Mouse (Mus musculus) neural tube, embryonic 14.5 days (tissue): ENCODE measurements around the gene Slit3. TPM values are rescaled to one million over a fixed set of nuclear protein-coding genes. Genes with fewer than 3 reads are reported as not detected.
A peak's percentile ranks its signal among the peaks of the same experiment; 100 is the strongest.

Experiments used
- ATAC-seq: fragments of 200-750 bp; cut with Nextera tagmentation; 2 replicates; pipeline ENCODE4 v1.8.0; 2017; ENCODE audit warnings: low read depth, mild to moderate bottlenecking, moderate TSS enrichment, moderate library complexity
- H3K27ac ChIP-seq: fragments of 300-500 bp; sonication (generic); 2 replicates; pipeline ENCODE4 v1.5.1; 2014; ENCODE audit warnings: low read depth, mild to moderate bottlenecking, control low read depth, low read length, moderate library complexity, mixed read lengths
- H3K27me3 ChIP-seq: fragments of 300-500 bp; sonication (generic); 2 replicates; pipeline ENCODE4 v1.6.1; 2014; ENCODE audit warnings: low read length; ENCODE audit not compliant: control insufficient read depth, insufficient read depth
- H3K36me3 ChIP-seq: fragments of 300-500 bp; sonication (generic); 2 replicates; pipeline ENCODE4 v1.6.1; 2014; ENCODE audit warnings: low read length, mixed read lengths; ENCODE audit not compliant: control insufficient read depth, insufficient read depth
- H3K4me1 ChIP-seq: fragments of 300-500 bp; sonication (generic); 2 replicates; pipeline ENCODE4 v1.6.1; 2014; ENCODE audit warnings: low read length; ENCODE audit not compliant: control insufficient read depth, insufficient read depth
- H3K4me2 ChIP-seq: fragments of 300-500 bp; sonication (generic); 2 replicates; pipeline ENCODE4 v1.6.1; 2014; ENCODE audit warnings: mild to moderate bottlenecking, low read depth, low read length, control low read depth
- H3K4me3 ChIP-seq: fragments of 300-500 bp; sonication (generic); 2 replicates; pipeline ENCODE4 v1.5.1; 2014; ENCODE audit warnings: low read depth, low read length, control low read depth, mixed read lengths
- H3K9ac ChIP-seq: fragments of 300-500 bp; sonication (generic); replicated peaks from 2 replicates; pipeline ENCODE4 v1.6.1; 2014; ENCODE audit warnings: low read depth, mild to moderate bottlenecking, control low read depth, low read length, mixed read lengths
- H3K9me3 ChIP-seq: fragments of 300-500 bp; sonication (generic); 2 replicates; pipeline ENCODE4 v1.6.1; 2016; ENCODE audit warnings: low read length; ENCODE audit not compliant: control insufficient read depth
- WGBS: fragments of 180-500 bp; shearing (Covaris S2); extraction: QIAGEN DNeasy Blood & Tissue Kit; methylation state at CpG from one replicate; pipeline ENCODE4 v1.1.7; 2014; 5-methylcytosine and 5-hydroxymethylcytosine counted together
- polyA plus RNA-seq: library from polyadenylated mRNA; unstranded; fragments of >200 nt; fragmentation: Nextera tagmentation; extraction: Ambion mirVana; gene quantifications from 2 replicates; pipeline ENCODE4 v1.2.1, GENCODE M21; 2014

Gene Slit3
- polyA plus RNA-seq, 1 experiment from 2014 or later = 14.6 TPM

DNA sequence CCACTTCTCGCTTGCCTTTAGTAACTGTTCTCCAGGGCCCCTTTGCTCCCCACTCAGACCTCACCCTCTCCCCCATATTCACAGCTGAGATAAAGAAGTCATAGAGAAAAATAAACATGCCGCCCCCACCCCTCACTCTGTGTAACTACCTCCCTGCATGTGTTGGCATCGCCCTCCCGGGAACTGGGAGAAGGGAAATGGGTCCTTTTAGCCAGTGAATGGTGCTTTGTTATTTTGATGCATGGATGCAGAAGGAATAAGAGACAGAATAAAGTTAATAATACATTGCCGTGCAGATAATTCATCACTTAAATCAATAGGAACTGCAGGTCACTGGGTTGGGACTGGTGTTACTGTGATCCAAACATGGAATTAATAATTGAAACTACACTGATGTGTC lies 298.0 kb downstream of the Slit3 start:
- no peak overlapping the region for H3K9ac ChIP-seq
- no peaks in the 10 kb centered on the region for H3K4me1 ChIP-seq
- WGBS = 63% methylated on average over 5 of the region's 5 CpGs
- H3K4me2 ChIP-seq = no peak overlapping the region
- no peak overlapping the region for H3K4me3 ChIP-seq
- 0 out of 2 replicates have a peak overlapping the region, but pooled peaks have one; percentile 22 for H3K27ac ChIP-seq
- ATAC-seq = no peak
- no peaks in the 10 kb centered on the region for H3K27me3 ChIP-seq
- no peaks in the 10 kb centered on the region for H3K36me3 ChIP-seq
- H3K9me3 ChIP-seq = no peaks in the 10 kb centered on the region

DNA sequence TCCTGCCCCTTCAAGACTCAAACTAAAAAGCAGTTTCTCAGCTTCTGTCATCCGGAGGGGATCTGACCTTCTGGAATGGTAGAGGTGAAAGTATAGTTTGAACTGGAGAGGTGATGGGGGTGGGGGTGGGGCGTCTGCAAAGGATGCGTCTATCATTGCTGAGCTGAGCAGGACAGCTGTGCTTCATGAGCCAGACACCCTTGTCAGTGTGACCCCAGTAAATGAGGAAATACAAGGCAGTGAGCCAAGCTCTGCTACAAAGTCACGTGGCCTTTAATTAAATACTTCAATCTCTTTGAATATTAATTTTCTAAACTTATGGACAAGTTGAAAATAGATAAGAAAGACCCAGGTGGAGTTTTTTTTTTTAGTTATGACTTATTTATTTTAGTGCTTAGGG lies 300.7 kb downstream of the Slit3 start:
- Histone ChIP-seq H3K4me3 (no peak overlapping the region), H3K4me1 (no peaks in the 10 kb centered on the region), H3K27ac (no peak overlapping the region), H3K27me3 (no peaks in the 10 kb centered on the region), H3K9me3 (no peaks in the 10 kb centered on the region), H3K4me2 (no peak overlapping the region), H3K36me3 (no peaks in the 10 kb centered on the region), H3K9ac (no peak overlapping the region)
- ATAC-seq = no peak
- 67% methylated on average over 4 of the region's 4 CpGs for WGBS

DNA sequence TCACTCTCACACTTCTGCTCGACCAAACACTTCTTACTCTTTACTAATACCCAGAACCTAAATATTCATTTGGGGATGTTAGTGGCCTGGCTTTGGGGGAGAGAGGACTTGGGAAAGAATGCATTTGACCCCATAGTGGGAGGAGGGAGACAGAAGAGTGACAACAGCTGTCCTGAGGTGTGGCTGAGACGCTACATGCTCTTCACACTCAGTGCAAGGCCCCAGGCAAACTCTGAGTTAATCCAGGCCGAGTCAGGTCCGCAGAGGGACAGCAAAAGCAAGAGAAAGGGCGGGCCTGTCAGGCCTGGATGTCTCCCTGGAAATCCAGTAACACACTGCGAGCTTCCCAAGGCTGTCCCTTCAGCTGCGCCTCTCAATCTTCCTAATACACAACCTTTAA lies 307.0 kb downstream of the Slit3 start:
- H3K4me1 ChIP-seq = no peaks in the 10 kb centered on the region
- H3K27ac ChIP-seq = no peak overlapping the region
- WGBS = 69% methylated on average over 7 of the region's 7 CpGs
- ATAC-seq = no peak
- no peaks in the 10 kb centered on the region for H3K9me3 ChIP-seq
- H3K4me2 ChIP-seq = no peak overlapping the region
- H3K9ac ChIP-seq = no peak overlapping the region
- H3K36me3 ChIP-seq = no peaks in the 10 kb centered on the region
- H3K4me3 ChIP-seq = no peak overlapping the region
- H3K27me3 ChIP-seq = no peaks in the 10 kb centered on the region

DNA sequence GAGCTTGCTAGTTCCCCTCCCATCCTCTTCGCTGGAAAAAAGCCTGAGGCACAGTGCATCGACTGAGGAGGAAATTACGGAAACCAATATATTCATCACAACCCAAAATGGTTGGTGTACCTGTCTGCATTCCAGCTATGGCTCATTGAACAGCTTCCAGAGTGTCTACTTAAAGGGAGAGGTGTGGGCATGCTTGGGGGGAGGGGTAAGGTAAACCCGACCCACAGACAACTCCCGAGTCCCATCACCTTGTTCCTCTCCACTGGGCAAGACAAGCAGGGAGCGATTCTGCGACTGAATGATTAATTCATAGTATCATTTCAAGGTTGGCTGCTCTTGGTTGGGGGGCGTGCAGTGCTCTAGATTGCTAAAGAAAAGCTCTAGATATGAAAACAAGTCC lies 310.1 kb downstream of the Slit3 start:
- Histone ChIP-seq H3K4me3 (no peak overlapping the region), H3K9ac (no peak overlapping the region), H3K4me2 (no peak overlapping the region), H3K27ac (no peak overlapping the region), H3K27me3 (no peaks in the 10 kb centered on the region), H3K36me3 (no peaks in the 10 kb centered on the region), H3K9me3 (no peaks in the 10 kb centered on the region), H3K4me1 (no peaks in the 10 kb centered on the region)
- no peak for ATAC-seq
- WGBS = 66% methylated on average over 8 of the region's 8 CpGs

DNA sequence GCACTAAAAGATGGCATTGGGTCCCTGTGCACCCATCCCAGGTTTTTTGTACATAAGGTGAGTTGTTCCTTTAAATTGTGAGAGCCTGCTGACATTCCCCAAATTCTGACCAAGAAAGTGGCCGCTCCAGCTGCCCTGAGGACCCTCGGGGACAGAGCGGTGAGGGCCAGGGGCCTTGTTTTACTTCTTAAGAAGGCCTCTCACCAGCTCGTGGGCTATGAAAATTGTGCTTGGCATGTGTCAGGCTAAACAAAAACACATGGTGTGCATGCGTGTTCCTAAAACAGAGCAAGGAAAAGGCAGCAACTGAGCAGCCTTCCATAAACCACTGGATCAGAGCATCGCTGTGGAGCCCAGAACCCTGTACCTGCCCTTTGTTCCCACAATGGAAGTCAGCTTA lies 316.5 kb downstream of the Slit3 start:
- Histone ChIP-seq H3K4me2 (no peak overlapping the region), H3K4me1 (no peaks in the 10 kb centered on the region)

DNA sequence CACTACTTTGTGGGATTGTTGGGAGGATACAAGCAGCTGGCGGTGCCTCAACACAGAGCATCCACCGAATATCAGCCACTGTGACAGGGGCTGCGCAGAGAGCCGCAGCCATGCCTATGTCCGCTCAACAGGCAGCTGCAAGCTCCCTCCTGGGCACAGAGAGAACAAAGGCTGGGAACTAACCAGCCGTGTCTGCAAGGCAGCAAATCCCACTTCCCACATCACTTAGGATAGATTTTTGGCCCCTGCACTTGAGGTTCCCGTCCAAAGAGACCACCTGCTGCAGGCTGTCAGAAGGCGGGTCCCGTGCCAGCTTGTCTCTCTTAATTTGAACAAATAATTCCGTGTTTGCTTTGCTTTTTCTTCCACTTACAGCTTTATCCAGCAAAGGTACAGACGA lies 319.2 kb downstream of the Slit3 start:
- no peaks in the 10 kb centered on the region for H3K36me3 ChIP-seq
- 54% methylated on average over 11 of the region's 11 CpGs for WGBS
- no peak overlapping the region for H3K4me2 ChIP-seq
- H3K4me3 ChIP-seq = no peak overlapping the region
- H3K9ac ChIP-seq = no peak overlapping the region
- ATAC-seq = no peak
- H3K27ac ChIP-seq = no peak overlapping the region
- no peaks in the 10 kb centered on the region for H3K4me1 ChIP-seq
- H3K27me3 ChIP-seq = no peaks in the 10 kb centered on the region; the same call in 1 of the 2 replicates
- no peaks in the 10 kb centered on the region for H3K9me3 ChIP-seq

More for the DNA sequence above, 316.5 kb downstream of the Slit3 start:
- ATAC-seq = no peak
- H3K4me3 ChIP-seq = no peak overlapping the region
- H3K9ac ChIP-seq = no peak overlapping the region
- no peaks in the 10 kb centered on the region for H3K9me3 ChIP-seq
- H3K27ac ChIP-seq = no peak overlapping the region
- no peaks in the 10 kb centered on the region for H3K36me3 ChIP-seq
- WGBS = 88% methylated on average over 6 of the region's 6 CpGs
- H3K27me3 ChIP-seq = no peaks in the 10 kb centered on the region; the same call in 1 of the 2 replicates

DNA sequence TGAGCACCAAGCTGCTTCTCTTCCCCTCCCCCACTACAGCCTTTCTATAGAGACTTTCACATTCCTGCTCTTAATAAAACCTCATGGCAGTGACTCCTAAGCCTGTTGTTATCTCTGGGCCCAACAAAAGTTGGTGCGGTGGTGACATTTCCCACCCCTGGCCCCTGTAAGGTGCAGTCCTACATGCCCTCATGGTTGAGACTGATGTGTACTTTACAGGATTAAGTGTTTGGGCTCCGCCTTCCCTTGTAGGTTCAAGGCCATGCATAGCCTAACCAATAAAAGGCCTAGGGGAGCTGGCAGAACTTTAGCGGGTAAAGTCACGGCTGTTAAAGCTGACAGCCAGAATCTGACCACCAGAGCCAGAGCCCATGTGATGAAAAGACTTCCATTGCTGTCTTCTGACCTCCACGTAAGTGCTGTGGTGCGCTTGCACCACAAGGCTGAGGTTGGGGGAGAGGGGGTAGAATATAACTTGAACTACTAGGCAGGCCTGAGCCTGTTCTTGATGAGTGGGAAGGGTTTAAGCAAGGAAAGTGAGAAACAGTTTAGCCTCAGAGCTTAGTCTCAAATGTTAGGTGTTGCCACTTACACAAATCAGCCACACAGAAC lies 323.6 kb downstream of the Slit3 start:
- Histone ChIP-seq H3K36me3 (no peaks in the 10 kb centered on the region), H3K4me2 (no peak overlapping the region), H3K9ac (no peak overlapping the region), H3K9me3 (no peaks in the 10 kb centered on the region), H3K4me3 (no peak overlapping the region), H3K4me1 (no peaks in the 10 kb centered on the region), H3K27ac (no peak overlapping the region), H3K27me3 (no peaks in the 10 kb centered on the region)
- 65% methylated on average over 6 of the region's 6 CpGs for WGBS
- ATAC-seq = no peak

DNA sequence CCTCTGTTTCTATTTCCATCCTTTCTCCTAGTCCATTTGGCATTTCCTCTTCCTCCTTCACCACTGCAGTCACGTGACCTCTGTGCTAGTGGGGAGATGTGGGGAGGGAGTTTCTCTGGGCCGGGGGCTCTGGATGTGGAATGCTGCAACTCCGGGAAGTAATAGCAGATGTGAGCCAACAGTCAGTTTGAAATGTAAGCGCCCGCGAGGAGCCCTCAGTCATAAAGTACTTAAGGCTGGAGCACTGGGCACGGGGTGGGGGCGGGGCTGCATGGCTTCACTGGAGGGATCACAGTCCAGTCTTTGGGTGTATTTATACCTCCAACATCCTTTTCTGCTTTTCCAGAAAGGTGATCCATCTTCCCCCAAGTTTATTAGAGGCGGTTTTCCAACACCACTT lies 326.9 kb downstream of the Slit3 start:
- Histone ChIP-seq H3K27ac (no peak overlapping the region), H3K27me3 (no peaks in the 10 kb centered on the region)
- WGBS = 27% methylated on average over 9 of the region's 9 CpGs

DNA sequence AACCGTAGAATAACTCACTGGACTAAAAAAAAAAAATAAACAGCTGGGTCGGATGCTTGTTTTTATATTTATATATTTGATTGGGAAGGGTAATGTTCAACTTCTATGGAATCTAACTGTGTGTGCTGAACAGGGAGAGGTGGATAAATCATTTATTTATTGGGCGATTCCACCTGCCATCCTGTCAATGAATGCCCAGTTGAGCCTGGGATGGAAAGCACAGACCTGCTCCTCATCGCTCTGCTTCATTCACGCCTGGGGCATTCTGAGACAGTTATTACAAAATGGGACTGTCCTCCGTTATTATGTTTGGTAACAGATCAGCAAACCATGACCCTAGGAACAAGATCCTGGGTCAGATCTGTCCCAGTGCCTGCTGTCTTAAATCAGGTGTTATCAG lies 328.2 kb downstream of the Slit3 start:
- WGBS = 75% methylated on average over 6 of the region's 6 CpGs
- no peak overlapping the region for H3K27ac ChIP-seq

More for the DNA sequence above, 326.9 kb downstream of the Slit3 start:
- Histone ChIP-seq H3K4me3 (no peak overlapping the region), H3K36me3 (no peaks in the 10 kb centered on the region), H3K4me2 (no peak overlapping the region), H3K9me3 (no peaks in the 10 kb centered on the region), H3K9ac (no peak overlapping the region), H3K4me1 (no peaks in the 10 kb centered on the region)
- no peak for ATAC-seq

More for the DNA sequence above, 328.2 kb downstream of the Slit3 start:
- no peak for ATAC-seq
- H3K9ac ChIP-seq = no peak overlapping the region
- peaks cover under 1% of the 10 kb centered on the region; the same call in 1 of the 2 replicates for H3K4me1 ChIP-seq
- no peaks in the 10 kb centered on the region for H3K36me3 ChIP-seq
- no peaks in the 10 kb centered on the region for H3K9me3 ChIP-seq
- H3K4me2 ChIP-seq = no peak overlapping the region
- no peak overlapping the region for H3K4me3 ChIP-seq
- no peaks in the 10 kb centered on the region for H3K27me3 ChIP-seq
